Mouse (Mus musculus) layer of hippocampus, postnatal 14 days (tissue): Measurements from ENCODE around the gene Rita1. TPM values are rescaled to one million over a fixed set of nuclear protein-coding genes. Genes with fewer than 3 reads are reported as not detected.

Source experiments
- DNase-seq, 2 experiments: peaks; one replicate each; pipeline ENCODE4 v3.0.0; 2021 to 2022; ENCODE audit warnings: low spot score in 2 of 2, mixed read lengths in 1 of 2
- total RNA-seq, 2 experiments: library from RNA; stranded (reverse); gene quantifications; 2 replicates each; pipeline ENCODE4 v1.2.3; 2021

Rita1 gene
- total RNA-seq, 2 experiments from 2014 or later = 24.8 to 26.8 TPM

- no peak for DNase-seq
Measured at GRCm38 (mm10) chr5:120628624-120629023, 16.2 kb upstream of the Rita1 start.

GRCm38 (mm10) chr5:120627515-120628300 lies 15.3 kb upstream of the Rita1 start:
- DNase-seq = no peak

DNA sequence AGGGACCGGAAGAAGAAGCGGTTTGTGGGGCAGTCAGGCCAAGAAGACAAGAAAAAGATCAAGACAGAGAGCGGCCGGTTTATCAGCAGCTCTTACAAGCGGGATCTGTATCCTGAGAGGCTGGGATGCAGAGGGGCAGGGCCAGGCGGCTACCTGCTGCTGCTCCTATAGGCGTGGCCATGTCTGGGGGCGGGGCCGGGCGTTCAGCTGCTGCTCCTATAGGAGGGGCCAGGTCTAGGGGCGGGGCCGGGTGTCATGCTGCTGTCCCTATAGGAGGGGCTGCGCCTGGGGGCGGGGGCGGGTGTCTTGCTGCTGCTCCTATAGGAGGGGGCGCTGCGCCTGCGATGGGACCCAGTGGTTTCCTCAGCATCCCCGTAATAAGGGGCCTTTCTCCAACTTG lies 14.0 kb upstream of the Rita1 start:
- no peak for DNase-seq

DNA sequence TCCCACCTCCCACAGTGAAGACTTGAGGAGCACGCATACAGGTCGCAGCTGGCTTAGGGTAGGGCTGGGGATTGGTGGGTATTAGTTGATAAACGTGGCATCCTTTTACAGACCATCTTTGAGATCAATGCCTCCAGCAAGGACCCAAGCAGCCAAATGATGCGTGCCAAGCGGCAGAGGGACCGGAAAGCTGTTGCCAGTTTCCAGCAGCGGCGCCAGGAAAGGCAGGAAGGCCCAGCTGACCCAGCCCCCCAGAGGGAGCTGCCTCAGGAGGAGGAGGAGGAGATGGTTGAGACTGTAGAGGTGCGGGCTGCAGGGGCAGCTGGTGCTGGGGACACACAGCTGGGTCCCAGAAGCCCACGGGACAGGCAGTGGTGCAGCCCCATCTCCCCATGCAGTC lies 12.0 kb upstream of the Rita1 start:
- DNase-seq = no peak

DNA sequence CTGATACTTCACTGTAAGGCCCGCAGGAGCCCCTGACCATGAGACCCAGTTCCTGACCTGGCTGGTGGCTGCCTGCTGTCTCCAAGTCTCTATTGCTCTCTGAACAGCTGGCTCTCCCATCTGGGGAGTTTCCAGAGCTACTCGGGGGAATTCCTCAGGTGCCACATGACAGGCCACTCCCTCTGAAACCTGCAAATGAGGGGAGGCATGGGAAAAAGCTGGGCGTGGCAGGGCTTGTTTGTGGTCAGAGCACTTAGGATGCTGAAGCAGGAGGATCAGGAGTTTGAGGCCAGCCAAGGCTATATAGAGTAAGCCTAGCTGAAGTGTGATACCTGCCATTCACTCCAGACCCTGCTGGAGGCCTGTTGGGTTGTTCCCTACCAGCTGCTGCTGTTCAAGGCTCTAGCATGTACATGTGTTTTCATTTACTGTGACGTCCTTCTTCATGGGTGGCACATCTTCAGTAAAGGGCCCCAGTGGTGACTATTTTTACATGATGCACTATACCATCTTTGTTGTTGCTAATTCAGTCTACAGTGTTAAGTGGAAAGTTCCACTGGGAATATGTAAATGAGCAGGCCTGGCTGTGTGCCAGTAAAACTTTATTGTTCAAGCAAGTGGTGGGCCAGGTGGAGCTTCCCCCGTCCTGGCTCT lies 9.9 kb upstream of the Rita1 start:
- no peak for DNase-seq

- DNase-seq = no peak
Measured at GRCm38 (mm10) chr5:120621846-120622197, 9.4 kb upstream of the Rita1 start.

DNA sequence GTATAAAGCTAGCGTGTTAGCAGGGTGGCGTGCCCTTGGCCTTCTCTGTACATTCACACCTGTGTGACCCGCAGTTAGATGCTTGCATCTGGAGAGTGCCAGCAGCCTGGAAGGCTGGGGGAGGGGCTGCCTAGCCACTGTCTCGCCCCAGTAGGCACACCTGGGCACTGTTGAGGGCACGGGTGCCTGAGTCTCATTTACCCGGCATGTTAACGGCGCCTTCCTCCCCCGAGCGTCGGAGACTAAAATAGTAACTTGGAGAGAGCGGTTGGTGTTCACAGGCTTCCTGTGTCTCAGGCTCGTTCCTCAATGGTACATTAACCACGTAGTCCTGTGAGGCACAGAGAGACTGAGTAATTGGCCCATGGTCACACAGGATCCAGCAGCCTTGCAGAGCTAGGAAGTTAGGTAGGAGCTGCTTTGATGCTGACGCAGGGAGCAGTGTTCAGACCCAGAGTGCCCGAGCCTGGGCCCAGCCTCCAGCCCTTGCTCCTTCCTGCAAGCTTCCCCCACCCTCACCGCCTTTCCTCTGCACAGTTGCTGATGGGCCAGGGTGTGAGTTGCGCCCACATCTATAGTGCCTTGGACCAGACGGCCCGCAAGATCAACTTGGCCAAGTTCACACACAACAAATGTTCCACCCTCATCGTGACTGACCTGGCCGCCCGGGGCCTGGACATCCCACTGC lies 8.8 kb upstream of the Rita1 start:
- no peak for DNase-seq

GRCm38 (mm10) chr5:120620375-120621077 lies 8.1 kb upstream of the Rita1 start:
- peak; percentile 87 to 89 for DNase-seq

- no peak for DNase-seq
Measured at GRCm38 (mm10) chr5:120619201-120619600, 6.8 kb upstream of the Rita1 start.

DNA sequence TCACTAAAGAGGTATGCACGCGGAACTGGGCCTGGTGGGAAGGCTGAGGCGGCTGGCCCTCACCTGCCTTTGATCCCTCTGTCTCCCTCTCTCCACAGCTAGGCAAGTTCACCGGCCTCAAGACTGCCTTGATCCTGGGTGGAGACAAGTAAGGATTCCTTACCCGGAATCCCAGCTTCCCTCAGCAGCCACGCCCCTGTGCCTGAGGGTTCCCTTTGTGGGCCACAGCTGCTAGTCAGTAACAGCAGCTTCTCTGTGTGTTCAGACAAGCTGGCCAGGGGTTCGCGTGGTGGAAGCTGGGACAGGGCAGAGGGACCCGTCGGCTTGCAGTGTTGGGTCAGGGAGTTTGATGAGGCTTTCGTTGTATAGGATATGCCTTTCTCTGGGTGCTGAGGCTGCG lies 6.4 kb upstream of the Rita1 start:
- DNase-seq = no peak

DNA sequence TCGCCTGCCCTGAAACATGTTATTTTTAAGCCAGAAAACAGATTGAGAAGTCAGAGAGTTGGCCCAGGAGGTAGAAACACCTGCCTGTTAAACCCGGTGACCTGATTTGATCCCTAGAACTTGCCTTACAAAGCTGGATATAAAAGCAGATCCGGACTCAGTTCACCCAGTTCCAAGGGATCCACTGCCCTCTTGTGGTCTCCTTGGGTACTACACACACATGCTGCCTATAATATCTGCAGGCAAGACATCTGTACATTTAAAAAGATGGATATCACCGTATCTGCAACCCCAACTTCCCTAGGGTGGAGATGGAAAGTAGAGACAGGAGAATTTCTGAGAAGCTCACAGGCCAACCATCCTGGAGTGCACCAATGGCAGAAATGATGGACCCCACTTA lies 3.5 kb upstream of the Rita1 start:
- DNase-seq = no peak

DNA sequence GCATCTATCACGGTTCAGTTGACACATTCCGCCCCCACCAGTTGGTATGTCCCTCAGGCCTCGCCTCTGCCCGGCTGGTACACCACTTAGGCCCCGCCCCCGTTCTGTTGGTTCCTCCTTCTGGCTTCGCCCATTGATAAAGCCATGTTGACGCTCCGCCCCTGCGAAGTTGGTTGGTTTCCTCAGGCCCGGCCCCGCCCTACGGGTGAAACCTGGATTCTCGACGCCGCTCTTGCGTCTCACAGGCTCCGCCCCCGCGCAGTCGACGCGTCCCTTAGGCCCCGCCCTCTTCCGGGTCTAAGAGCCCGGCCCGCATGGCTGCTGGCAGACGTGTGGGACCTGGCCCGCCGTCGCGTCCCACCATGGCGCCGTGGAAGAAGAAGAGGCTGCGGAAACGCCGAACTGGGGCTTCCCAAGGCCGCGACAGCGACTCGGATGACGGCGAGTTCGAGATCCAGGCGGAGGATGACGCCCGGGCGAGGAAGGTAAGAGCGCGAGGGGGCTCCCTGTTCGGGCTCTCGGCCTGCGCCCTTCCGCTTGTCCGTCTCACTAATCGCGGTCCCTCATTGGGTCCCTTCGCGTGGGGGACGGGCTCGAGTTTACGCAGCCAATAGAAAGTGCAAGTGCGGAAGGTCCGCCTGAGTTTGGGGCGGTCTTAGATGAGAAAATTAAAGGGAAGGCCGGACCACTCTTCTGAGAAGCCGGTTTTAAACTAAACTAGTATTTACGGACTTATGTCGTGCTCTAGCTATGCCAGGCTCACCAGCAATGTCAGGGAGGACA lies 624 bp upstream of the Rita1 start:
- DNase-seq = peak; percentile 100

- peak in 1 of 2 experiments; percentile 28 for DNase-seq
Measured at GRCm38 (mm10) chr5:120611416-120611815, 973 bp downstream of the Rita1 start.

DNA sequence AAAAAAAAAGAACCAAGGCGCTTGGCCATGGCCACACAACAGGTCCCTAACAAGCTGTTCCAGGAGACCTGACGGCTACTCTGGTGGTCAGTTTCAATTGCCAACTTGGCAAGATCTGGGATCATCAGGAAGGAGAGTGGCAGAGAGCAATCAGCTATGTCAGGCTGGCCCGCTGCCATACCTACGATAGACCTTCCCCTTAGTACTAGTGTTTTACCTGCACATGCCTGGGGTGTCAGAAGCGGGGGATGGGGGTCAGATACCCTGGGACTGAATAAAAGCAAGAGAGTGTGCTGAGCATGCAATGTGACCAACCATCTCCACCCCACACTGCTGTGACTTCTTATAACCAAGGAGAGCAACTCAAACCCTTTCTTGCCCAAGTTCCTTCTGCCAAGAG lies 1.5 kb downstream of the Rita1 start:
- no peak for DNase-seq

GRCm38 (mm10) chr5:120609246-120609775 lies 3.1 kb downstream of the Rita1 start:
- no peak for DNase-seq

GRCm38 (mm10) chr5:120607335-120607734 lies 5.1 kb downstream of the Rita1 start:
- DNase-seq = no peak

- no peak for DNase-seq
Measured at GRCm38 (mm10) chr5:120606590-120607200, 5.7 kb downstream of the Rita1 start.

DNA sequence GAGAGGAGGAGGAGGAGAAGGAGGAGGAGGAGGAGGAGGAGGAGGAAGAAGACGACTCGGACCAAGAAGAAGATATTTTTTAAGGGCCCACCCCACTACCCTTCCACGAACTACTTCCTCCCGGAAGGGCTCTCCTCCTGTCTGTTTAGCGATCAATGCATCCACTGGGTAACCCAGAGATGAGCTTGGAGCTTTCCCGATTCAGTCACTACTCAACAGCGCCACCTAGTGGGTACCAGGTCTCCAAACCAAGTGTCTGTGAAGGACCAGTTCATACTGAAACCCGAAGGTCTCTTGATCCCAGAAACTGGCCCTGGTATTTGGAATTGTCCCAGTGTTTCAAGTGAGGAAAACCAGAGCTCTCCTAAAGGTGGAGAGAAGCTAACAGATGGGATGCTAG lies 6.7 kb downstream of the Rita1 start:
- peak; percentile 91 to 94 for DNase-seq

DNA sequence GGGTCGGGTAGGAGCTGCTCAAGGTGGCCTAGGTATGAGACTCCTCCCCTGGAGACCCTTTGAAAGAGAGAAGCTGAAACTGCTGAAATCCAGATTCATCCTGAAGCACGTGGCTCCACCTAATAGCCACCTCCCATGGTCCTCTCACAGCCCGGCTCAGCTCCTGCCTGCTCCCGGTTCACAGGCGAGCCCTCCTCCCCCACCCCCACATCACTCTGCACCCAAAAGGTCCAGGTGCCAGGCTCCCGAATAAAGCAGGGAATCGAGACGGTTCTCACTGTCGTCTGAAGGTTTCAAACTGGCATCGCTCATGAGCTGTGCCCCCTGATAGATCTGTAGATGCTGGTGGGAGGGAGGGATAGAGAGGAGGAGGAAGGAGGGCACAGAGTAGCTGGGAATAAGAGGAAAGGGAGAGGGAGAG lies 7.1 kb downstream of the Rita1 start:
- no peak for DNase-seq

DNA sequence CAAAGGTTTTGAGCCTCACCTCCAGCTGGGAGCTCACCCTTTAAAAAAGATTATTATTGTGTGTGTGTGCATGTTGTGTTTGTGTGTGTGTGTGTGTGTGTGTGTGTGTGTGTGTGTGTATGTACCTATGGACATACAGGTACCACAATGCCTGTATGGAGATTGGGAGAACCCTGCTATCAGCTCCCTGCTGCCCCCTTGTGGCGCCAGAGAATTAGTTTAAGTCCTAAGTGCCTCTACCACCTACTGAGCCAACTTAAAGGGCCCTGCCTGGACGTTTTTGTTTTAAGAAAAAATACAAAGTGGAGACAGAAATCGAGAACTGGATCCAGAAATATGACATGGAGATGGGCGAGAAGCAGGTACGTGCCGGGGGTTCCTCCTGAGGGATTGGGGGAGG lies 7.5 kb downstream of the Rita1 start:
- DNase-seq = peak; percentile 76 to 90
